Mouse (Mus musculus) liver, adult 10 weeks (tissue): ENCODE measurements around the gene Tnfsf11. TPM values are rescaled to one million over a fixed set of nuclear protein-coding genes. Genes with fewer than 3 reads are reported as not detected.

Source experiments
- polyA plus RNA-seq: library from polyadenylated mRNA; stranded (reverse); fragments of 350-450 nt; fragmentation: Illumina TruSeq; extraction: RNeasy Lipid Tissue Mini Kit (QIAGEN cat#74804); gene quantifications from one replicate; pipeline ENCODE4 v1.2.3, GENCODE M21; 2014; ENCODE audit warnings: low read depth, low replicate concordance

The Tnfsf11 gene
- not detected for polyA plus RNA-seq

DNA sequence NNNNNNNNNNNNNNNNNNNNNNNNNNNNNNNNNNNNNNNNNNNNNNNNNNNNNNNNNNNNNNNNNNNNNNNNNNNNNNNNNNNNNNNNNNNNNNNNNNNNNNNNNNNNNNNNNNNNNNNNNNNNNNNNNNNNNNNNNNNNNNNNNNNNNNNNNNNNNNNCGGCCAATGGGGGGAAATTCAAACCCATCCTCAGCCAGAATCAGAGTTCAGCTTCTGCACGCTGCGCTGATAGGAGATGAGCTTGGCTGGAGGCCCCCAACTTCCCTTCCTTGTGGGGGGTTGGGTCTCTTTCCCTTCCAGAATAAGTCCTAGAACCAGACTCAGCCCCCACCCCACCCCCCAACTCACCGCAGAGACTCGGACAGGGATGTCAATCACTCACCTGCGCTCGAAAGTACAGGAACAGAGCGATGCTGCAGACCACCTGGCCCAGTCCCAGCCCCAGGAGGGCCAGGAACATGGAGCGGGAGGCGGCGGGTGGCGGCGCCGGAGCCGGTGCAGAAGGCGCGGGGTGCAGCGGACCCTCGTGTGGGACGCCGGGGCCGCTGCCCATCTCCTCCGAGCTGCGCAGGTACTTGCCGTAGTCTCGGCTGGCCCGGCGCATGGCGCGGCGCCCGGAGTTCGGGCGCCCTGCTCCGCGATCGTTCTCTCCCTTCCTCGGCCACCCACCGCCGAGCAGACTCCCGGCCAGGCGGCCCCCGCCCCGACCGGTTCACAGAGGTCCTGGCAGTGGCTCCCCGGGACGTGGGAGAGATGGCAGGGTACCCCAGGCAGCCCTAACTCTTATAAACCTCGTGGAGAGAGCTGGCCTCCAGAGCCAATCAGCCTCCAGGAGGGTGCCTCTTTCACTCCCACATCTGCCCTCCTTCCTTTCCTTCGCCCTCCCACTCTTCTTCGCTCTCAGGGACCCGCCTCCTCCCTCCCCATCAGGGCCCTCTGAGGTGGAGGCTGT is at the start of gene Tnfsf11:
Gene Tnfsf11 (minus strand): TSS at position 758 of the 952 bp plus-strand sequence.

Other genes starting within 250 kb of the Tnfsf11 start
- not detected for gene Fam216b, start 219.0 kb downstream of the Tnfsf11 start, polyA plus RNA-seq
- gene Akap11, start 228.8 kb upstream of the Tnfsf11 start, polyA plus RNA-seq: 22.8 TPM